Mouse (Mus musculus) megakaryocyte, adult 5-6 weeks (primary cell): Measurements from ENCODE around the gene Ppp6r2. TPM values are rescaled to one million over a fixed set of nuclear protein-coding genes. Genes with fewer than 3 reads are reported as not detected.

Source experiments
- total RNA-seq, 2 experiments: library from RNA; stranded (forward) in 1 of 2; stranded (reverse) in 1 of 2; fragments of 153-499, 151-499 nt in 1 of 2; fragments of 221-1000, 200-1000 nt in 1 of 2; gene quantifications; 2 replicates each; pipeline versions ENCODE4 v1.2.3 to v1.2.4; 2015 to 2017

Ppp6r2 gene
- total RNA-seq, 2 experiments from 2014 or later = 10.5 to 12.4 TPM

Other genes starting within 250 kb of the Ppp6r2 start
- gene Mlc1, start 232.5 kb upstream of the Ppp6r2 start, total RNA-seq (2015) = not detected in 2 replicates
- not detected in 2 replicates for gene Mlc1, start 232.5 kb upstream of the Ppp6r2 start, total RNA-seq (2017)
- gene Mov10l1, start 228.6 kb upstream of the Ppp6r2 start, total RNA-seq (2015) = not detected in 2 replicates
- not detected in 2 replicates for gene Mov10l1, start 228.6 kb upstream of the Ppp6r2 start, total RNA-seq (2017)
- not detected in 2 replicates for gene Panx2, start 151.8 kb upstream of the Ppp6r2 start, total RNA-seq (2015)
- gene Panx2, start 151.8 kb upstream of the Ppp6r2 start, total RNA-seq (2017) = not detected in 2 replicates
- 25.6 and 26.7 TPM in 2 replicates for gene Trabd, start 136.4 kb upstream of the Ppp6r2 start, total RNA-seq (2015)
- 27.7 and 31.8 TPM in 2 replicates for gene Trabd, start 136.4 kb upstream of the Ppp6r2 start, total RNA-seq (2017)
- 11.4 and 13.8 TPM in 2 replicates for gene Selenoo, start 122.5 kb upstream of the Ppp6r2 start, total RNA-seq (2015)
- gene Selenoo, start 122.5 kb upstream of the Ppp6r2 start, total RNA-seq (2017) = 17.4 and 18.0 TPM in 2 replicates
- gene Tubgcp6, start 88.4 kb upstream of the Ppp6r2 start, total RNA-seq (2015) = 11.0 and 15.5 TPM in 2 replicates
- gene Tubgcp6, start 88.4 kb upstream of the Ppp6r2 start, total RNA-seq (2017) = 16.0 and 17.3 TPM in 2 replicates
- gene Hdac10, start 82.9 kb upstream of the Ppp6r2 start, total RNA-seq (2015) = 5.3 and 7.8 TPM in 2 replicates
- gene Hdac10, start 82.9 kb upstream of the Ppp6r2 start, total RNA-seq (2017) = 11.0 and 12.8 TPM in 2 replicates
- gene Mapk12, start 70.8 kb upstream of the Ppp6r2 start, total RNA-seq (2015) = 0.64 and 0.65 TPM in 2 replicates
- not detected in 2 replicates for gene Mapk12, start 70.8 kb upstream of the Ppp6r2 start, total RNA-seq (2017)
- gene Mapk11, start 61.9 kb upstream of the Ppp6r2 start, total RNA-seq (2015) = 0.40 and 0.43 TPM in 2 replicates
- 0.24 and 0.51 TPM in 2 replicates for gene Mapk11, start 61.9 kb upstream of the Ppp6r2 start, total RNA-seq (2017)
- gene Plxnb2, start 30.8 kb upstream of the Ppp6r2 start, total RNA-seq (2015) = 95.9 and 101 TPM in 2 replicates
- 111 and 118 TPM in 2 replicates for gene Plxnb2, start 30.8 kb upstream of the Ppp6r2 start, total RNA-seq (2017)
- 0.71 and 1.4 TPM in 2 replicates for gene Dennd6b, start 15.1 kb upstream of the Ppp6r2 start, total RNA-seq (2015)
- 0.59 and 0.89 TPM in 2 replicates for gene Dennd6b, start 15.1 kb upstream of the Ppp6r2 start, total RNA-seq (2017)
- 109 and 120 TPM in 2 replicates for gene Sbf1, start 103.8 kb downstream of the Ppp6r2 start, total RNA-seq (2015)
- gene Sbf1, start 103.8 kb downstream of the Ppp6r2 start, total RNA-seq (2017) = 40.6 and 53.5 TPM in 2 replicates
- gene Adm2, start 111.2 kb downstream of the Ppp6r2 start, total RNA-seq (2015) = 0.16 TPM in 1 of 2 replicates, not detected in the other
- not detected in 2 replicates for gene Adm2, start 111.2 kb downstream of the Ppp6r2 start, total RNA-seq (2017)
- not detected in 2 replicates for gene Miox, start 122.8 kb downstream of the Ppp6r2 start, total RNA-seq (2015)
- 0.99 and 1.0 TPM in 2 replicates for gene Miox, start 122.8 kb downstream of the Ppp6r2 start, total RNA-seq (2017)
- gene Lmf2, start 144.1 kb downstream of the Ppp6r2 start, total RNA-seq (2015) = 31.0 and 31.8 TPM in 2 replicates
- 28.7 and 31.6 TPM in 2 replicates for gene Lmf2, start 144.1 kb downstream of the Ppp6r2 start, total RNA-seq (2017)
- 89.5 and 98.1 TPM in 2 replicates for gene Ncaph2, start 144.2 kb downstream of the Ppp6r2 start, total RNA-seq (2015)
- 86.6 and 92.0 TPM in 2 replicates for gene Ncaph2, start 144.2 kb downstream of the Ppp6r2 start, total RNA-seq (2017)
- 7.3 and 10.4 TPM in 2 replicates for gene Sco2, start 162.3 kb downstream of the Ppp6r2 start, total RNA-seq (2015)
- gene Sco2, start 162.3 kb downstream of the Ppp6r2 start, total RNA-seq (2017) = 3.4 and 5.7 TPM in 2 replicates
- not detected in 2 replicates for gene Tymp, start 165.5 kb downstream of the Ppp6r2 start, total RNA-seq (2015)
- gene Tymp, start 165.5 kb downstream of the Ppp6r2 start, total RNA-seq (2017) = 0.07 and 0.12 TPM in 2 replicates
- not detected in 2 replicates for gene Odf3b, start 167.7 kb downstream of the Ppp6r2 start, total RNA-seq (2015)
- not detected in 2 replicates for gene Odf3b, start 167.7 kb downstream of the Ppp6r2 start, total RNA-seq (2017)
- not detected in 2 replicates for gene Klhdc7b, start 173.4 kb downstream of the Ppp6r2 start, total RNA-seq (2015)
- gene Klhdc7b, start 173.4 kb downstream of the Ppp6r2 start, total RNA-seq (2017) = not detected in 2 replicates
- gene Syce3, start 198.9 kb downstream of the Ppp6r2 start, total RNA-seq (2015) = not detected in 2 replicates
- not detected in 2 replicates for gene Syce3, start 198.9 kb downstream of the Ppp6r2 start, total RNA-seq (2017)
- gene Cpt1b, start 214.3 kb downstream of the Ppp6r2 start, total RNA-seq (2015) = 0.82 and 1.3 TPM in 2 replicates
- gene Cpt1b, start 214.3 kb downstream of the Ppp6r2 start, total RNA-seq (2017) = 0.61 and 0.88 TPM in 2 replicates
- 1.8 and 2.1 TPM in 2 replicates for gene C730034F03Rik, start 218.0 kb downstream of the Ppp6r2 start, total RNA-seq (2015)
- 7.6 and 9.2 TPM in 2 replicates for gene C730034F03Rik, start 218.0 kb downstream of the Ppp6r2 start, total RNA-seq (2017)
- not detected in 2 replicates for gene Gm44502, start 218.1 kb downstream of the Ppp6r2 start, total RNA-seq (2015)
- gene Gm44502, start 218.1 kb downstream of the Ppp6r2 start, total RNA-seq (2017) = 0.26 and 0.45 TPM in 2 replicates
- 68.2 and 74.9 TPM in 2 replicates for gene Chkb, start 218.4 kb downstream of the Ppp6r2 start, total RNA-seq (2015)
- 28.6 and 29.3 TPM in 2 replicates for gene Chkb, start 218.4 kb downstream of the Ppp6r2 start, total RNA-seq (2017)
- gene Mapk8ip2, start 242.4 kb downstream of the Ppp6r2 start, total RNA-seq (2015) = not detected in 2 replicates
- gene Mapk8ip2, start 242.4 kb downstream of the Ppp6r2 start, total RNA-seq (2017) = not detected in 2 replicates